Mouse (Mus musculus) stomach, embryonic 14.5 days (tissue): ENCODE data around the gene Fndc10. TPM values are rescaled to one million over a fixed set of nuclear protein-coding genes. Genes with fewer than 3 reads are reported as not detected.

Experiments
- ATAC-seq: fragments of 200-750 bp; cut with Nextera tagmentation; 2 replicates; pipeline ENCODE4 v1.8.0; 2017; ENCODE audit warnings: low read depth, moderate TSS enrichment; ENCODE audit not compliant: insufficient number of reproducible peaks, insufficient read depth, low FRiP score
- H3K27ac ChIP-seq: fragments of 300-500 bp; sonication (generic); 2 replicates; pipeline ENCODE4 v1.5.1; 2014; ENCODE audit warnings: mild to moderate bottlenecking, low read length, moderate library complexity, mixed read lengths
- H3K27me3 ChIP-seq: fragments of 300-500 bp; sonication (generic); 2 replicates; pipeline ENCODE4 v1.6.1; 2014; ENCODE audit warnings: low read length, control low read depth, mixed read lengths; ENCODE audit not compliant: control insufficient read depth, insufficient read depth
- H3K36me3 ChIP-seq: fragments of 300-500 bp; sonication (generic); 2 replicates; pipeline ENCODE4 v1.6.1; 2014; ENCODE audit warnings: mild to moderate bottlenecking, control low read depth, low read length, moderate library complexity, mixed read lengths; ENCODE audit not compliant: control insufficient read depth, insufficient read depth
- H3K4me1 ChIP-seq: fragments of 300-500 bp; sonication (generic); 2 replicates; pipeline ENCODE4 v1.6.1; 2014; ENCODE audit warnings: low read length, control low read depth, mixed read lengths; ENCODE audit not compliant: control insufficient read depth, insufficient read depth
- H3K4me2 ChIP-seq: fragments of 300-500 bp; sonication (generic); replicated peaks from 2 replicates; pipeline ENCODE4 v1.6.1; 2014; ENCODE audit warnings: low read depth, low read length, control low read depth
- H3K4me3 ChIP-seq: fragments of 300-500 bp; sonication (generic); 2 replicates; pipeline ENCODE4 v1.5.1; 2014; ENCODE audit warnings: low read depth, low read length, control low read depth
- H3K9ac ChIP-seq: fragments of 300-500 bp; sonication (generic); replicated peaks from 2 replicates; pipeline ENCODE4 v1.6.1; 2014; ENCODE audit warnings: low read depth, mild to moderate bottlenecking, control low read depth, low read length, moderate library complexity, mixed read lengths
- H3K9me3 ChIP-seq: fragments of 300-500 bp; sonication (generic); 2 replicates; pipeline ENCODE4 v1.6.1; 2016; ENCODE audit warnings: low read depth, low read length, control low read depth; ENCODE audit not compliant: control insufficient read depth
- WGBS: fragments of 180-500 bp; shearing (Covaris S2); extraction: QIAGEN DNeasy Blood & Tissue Kit; methylation state at CpG from one replicate; pipeline ENCODE4 v1.1.7; 2014; 5-methylcytosine and 5-hydroxymethylcytosine counted together
- polyA plus RNA-seq: library from polyadenylated mRNA; unstranded; fragments of >200 nt; fragmentation: Nextera tagmentation; extraction: Ambion mirVana; gene quantifications from 2 replicates; pipeline ENCODE4 v1.2.1, GENCODE M21; 2014

Gene Fndc10
- polyA plus RNA-seq, 1 experiment from 2014 or later: 3.1 TPM

DNA sequence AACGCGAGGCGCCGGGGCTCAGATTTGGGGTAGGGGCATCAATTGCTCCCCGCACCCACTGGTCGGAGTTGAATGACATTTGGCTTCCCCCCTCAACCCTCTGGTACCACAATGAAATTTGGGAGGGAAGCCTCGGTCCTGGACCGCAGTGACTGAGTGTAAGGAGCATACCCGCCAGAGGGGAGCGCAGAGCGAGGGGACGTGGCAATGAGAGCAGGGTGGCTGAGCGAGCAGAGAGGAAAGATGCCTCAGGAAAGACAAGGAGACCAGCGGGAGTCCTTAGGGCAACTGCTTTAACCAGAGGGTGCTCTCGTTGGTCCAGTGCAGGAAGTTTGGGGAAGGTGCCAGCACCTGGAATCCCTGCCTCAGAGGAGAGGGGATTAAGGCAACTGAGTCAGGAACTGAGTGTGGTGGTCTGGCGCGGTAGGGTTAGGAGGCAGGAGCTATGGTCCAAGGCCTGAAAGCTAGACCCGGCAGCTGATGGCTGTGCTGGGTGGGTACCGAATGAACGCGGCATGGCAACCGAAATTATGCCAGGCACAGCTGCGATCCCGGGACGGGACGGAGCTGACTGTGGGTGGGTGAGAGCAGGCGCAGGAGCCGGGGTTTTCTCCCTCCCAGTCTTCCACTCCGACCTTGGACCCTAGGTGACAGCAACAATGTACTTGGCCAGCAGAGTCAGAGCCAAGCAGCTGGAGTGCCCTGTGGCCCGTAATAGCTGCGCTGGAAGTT lies 40.5 kb upstream of the Fndc10 start:
- Histone ChIP-seq H3K4me1 (peaks cover 34% of the 10 kb centered on the region), H3K27me3 (peaks cover 7% of the 10 kb centered on the region; the same call in 1 of the 2 replicates), H3K36me3 (peaks cover 41% of the 10 kb centered on the region), H3K27ac (peak overlapping the region; percentile 61), H3K4me2 (peak overlapping the region; percentile 86), H3K9me3 (no peaks in the 10 kb centered on the region), H3K4me3 (peak overlapping the region; percentile 39), H3K9ac (peak overlapping the region; percentile 36; the same call in 1 of the 2 replicates)
- 2% methylated on average over 31 of the region's 31 CpGs for WGBS
- ATAC-seq: peak; percentile 1; the same call in 1 of the 2 replicates

DNA sequence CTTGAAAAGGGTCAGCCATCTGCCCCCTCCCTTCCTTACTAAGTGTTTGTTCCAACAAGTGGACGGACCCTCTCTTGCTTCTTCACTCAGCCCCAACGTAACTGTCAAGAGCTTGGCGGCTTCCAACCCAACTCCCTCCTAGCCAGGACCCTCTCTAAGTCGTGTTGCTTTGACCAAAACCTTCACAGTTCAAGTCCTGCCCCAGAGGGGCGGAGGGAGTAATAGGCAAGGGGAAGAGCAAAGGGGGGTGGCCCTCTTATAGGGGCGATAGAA lies 40.0 kb upstream of the Fndc10 start:
- 1% methylated on average over 6 of the region's 6 CpGs for WGBS
- 0 out of 2 replicates have a peak, but pooled peaks have one; percentile 1 for ATAC-seq
- Histone ChIP-seq H3K27me3 (peaks cover 7% of the 10 kb centered on the region; the same call in 1 of the 2 replicates), H3K4me1 (peaks cover 34% of the 10 kb centered on the region), H3K9ac (peak overlapping the region; percentile 36; the same call in 1 of the 2 replicates), H3K36me3 (peaks cover 38% of the 10 kb centered on the region), H3K9me3 (no peaks in the 10 kb centered on the region), H3K27ac (0 out of 2 replicates have a peak overlapping the region, but pooled peaks have one; percentile 15), H3K4me3 (peak overlapping the region; percentile 39), H3K4me2 (peak overlapping the region; percentile 86)

- Histone ChIP-seq H3K4me2 (peak overlapping the region; percentile 86), H3K4me3 (peak overlapping the region; percentile 39), H3K36me3 (peaks cover 34% of the 10 kb centered on the region), H3K9me3 (no peaks in the 10 kb centered on the region), H3K9ac (peak overlapping the region; percentile 33; the same call in 1 of the 2 replicates), H3K27ac (0 out of 2 replicates have a peak overlapping the region, but pooled peaks have one; percentile 27), H3K27me3 (peaks cover 7% of the 10 kb centered on the region; the same call in 1 of the 2 replicates), H3K4me1 (peaks cover 34% of the 10 kb centered on the region)
- ATAC-seq: peak; percentile 68
- WGBS: 2% methylated on average over 52 of the region's 52 CpGs
These were observed 39.5 kb upstream of the Fndc10 start for GRCm38 (mm10) chr4:155654456-155655298.

DNA sequence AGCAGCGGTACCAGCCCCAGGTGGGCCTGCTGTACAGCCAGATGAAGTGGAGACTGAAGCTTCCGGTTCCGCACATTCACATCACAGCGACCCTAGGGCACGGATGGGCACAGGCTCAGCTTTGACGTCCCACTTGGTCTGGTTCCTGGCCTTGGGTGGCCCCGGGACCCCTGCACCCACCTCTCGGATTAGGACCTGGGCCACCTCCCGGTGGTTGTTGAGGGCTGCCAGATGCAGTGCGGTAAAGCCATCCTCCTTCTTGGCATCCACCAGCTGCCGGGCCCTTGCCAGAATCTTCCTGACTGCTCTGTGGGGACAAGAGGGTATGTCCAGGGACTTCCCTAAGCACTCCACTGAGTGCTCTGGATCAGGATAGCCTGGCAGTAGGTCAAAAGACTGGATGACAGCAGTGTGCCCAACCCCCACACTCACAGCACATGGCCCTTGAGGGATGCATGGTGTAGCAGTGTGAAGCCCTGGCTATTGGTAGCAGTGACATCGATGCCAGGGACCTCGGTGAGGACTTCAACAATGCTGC lies 37.9 kb upstream of the Fndc10 start:
- Histone ChIP-seq H3K27ac (no peak overlapping the region), H3K9me3 (no peaks in the 10 kb centered on the region), H3K9ac (no peak overlapping the region), H3K36me3 (peaks cover 19% of the 10 kb centered on the region; the same call in 1 of the 2 replicates), H3K4me2 (no peak overlapping the region), H3K4me3 (no peak overlapping the region), H3K27me3 (peaks cover 7% of the 10 kb centered on the region; the same call in 1 of the 2 replicates), H3K4me1 (peaks cover 34% of the 10 kb centered on the region)
- ATAC-seq: no peak
- 91% methylated on average over 13 of the region's 13 CpGs for WGBS

DNA sequence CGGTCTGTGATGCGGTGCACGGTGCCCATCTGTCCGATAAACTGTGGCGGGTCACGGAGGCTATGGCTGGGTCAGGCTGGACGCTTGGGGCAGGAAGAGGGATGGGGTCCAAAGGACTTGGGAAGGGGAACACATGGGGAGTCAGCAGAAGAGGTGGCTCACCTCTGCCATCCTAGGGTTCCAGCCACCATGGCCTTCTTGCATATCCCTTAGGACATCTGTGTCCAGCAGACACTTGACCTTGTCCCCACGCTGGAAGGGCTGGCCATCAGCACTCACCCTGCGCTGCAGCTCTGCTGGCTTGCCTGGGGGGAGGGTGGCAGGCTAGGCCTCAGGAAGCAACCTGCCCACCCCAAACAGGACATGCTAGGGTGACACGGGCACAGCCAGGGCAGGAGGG lies 35.2 kb upstream of the Fndc10 start:
- peaks cover 17% of the 10 kb centered on the region; the same call in 1 of the 2 replicates for H3K36me3 ChIP-seq
- no peak overlapping the region for H3K4me2 ChIP-seq
- H3K4me3 ChIP-seq: no peak overlapping the region
- 94% methylated on average over 10 of the region's 10 CpGs for WGBS
- ATAC-seq: no peak
- H3K27me3 ChIP-seq: peaks cover 3% of the 10 kb centered on the region; the same call in 1 of the 2 replicates
- no peak overlapping the region for H3K9ac ChIP-seq
- no peak overlapping the region for H3K27ac ChIP-seq
- no peaks in the 10 kb centered on the region for H3K9me3 ChIP-seq
- peaks cover 12% of the 10 kb centered on the region for H3K4me1 ChIP-seq

DNA sequence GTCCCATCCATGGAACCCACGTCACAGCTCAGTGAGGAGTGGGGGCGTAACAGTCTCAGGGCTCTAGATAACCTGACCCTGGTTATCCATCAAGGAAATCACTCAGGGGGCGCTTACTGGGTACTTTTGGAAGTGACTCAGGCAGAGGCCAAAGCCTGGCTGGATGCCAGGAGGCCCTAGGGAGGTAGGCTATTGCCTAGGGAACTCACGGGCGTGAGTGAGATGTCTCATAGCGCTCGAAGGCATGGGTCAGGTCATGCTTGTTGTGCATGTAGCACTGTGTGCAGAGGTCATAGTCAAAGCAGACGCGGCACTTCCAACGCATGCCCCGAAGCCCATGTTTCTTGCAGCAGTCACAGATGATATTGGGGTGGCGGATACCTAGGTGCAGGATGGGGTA lies 33.5 kb upstream of the Fndc10 start:
- 80% methylated on average over 12 of the region's 12 CpGs for WGBS
- no peak overlapping the region for H3K27ac ChIP-seq
- no peak overlapping the region for H3K9ac ChIP-seq
- H3K4me2 ChIP-seq: no peak overlapping the region
- no peaks in the 10 kb centered on the region for H3K9me3 ChIP-seq
- no peak for ATAC-seq
- H3K27me3 ChIP-seq: no peaks in the 10 kb centered on the region
- H3K36me3 ChIP-seq: peaks cover 17% of the 10 kb centered on the region; the same call in 1 of the 2 replicates
- no peak overlapping the region for H3K4me3 ChIP-seq
- no peaks in the 10 kb centered on the region for H3K4me1 ChIP-seq

GRCm38 (mm10) chr4:155666903-155667302 lies 27.2 kb upstream of the Fndc10 start:
- H3K9me3 ChIP-seq: no peaks in the 10 kb centered on the region
- H3K27ac ChIP-seq: no peak overlapping the region
- no peak for ATAC-seq
- no peak overlapping the region for H3K4me3 ChIP-seq
- H3K4me1 ChIP-seq: peaks cover 6% of the 10 kb centered on the region; the same call in 1 of the 2 replicates
- no peak overlapping the region for H3K4me2 ChIP-seq
- H3K9ac ChIP-seq: no peak overlapping the region
- no peaks in the 10 kb centered on the region for H3K36me3 ChIP-seq
- no peaks in the 10 kb centered on the region for H3K27me3 ChIP-seq
